Mouse (Mus musculus) lung, embryonic 16.5 days (tissue): Measurements from ENCODE around the gene Gm45618. TPM values are rescaled to one million over a fixed set of nuclear protein-coding genes. Genes with fewer than 3 reads are reported as not detected.
A peak's percentile ranks its signal among the peaks of the same experiment; 100 is the strongest.

Source experiments
- ATAC-seq: fragments of 200-750 bp; cut with Nextera tagmentation; 2 replicates; pipeline ENCODE4 v1.8.0; 2017; ENCODE audit warnings: low read depth, mild to moderate bottlenecking, moderate library complexity
- H3K27ac ChIP-seq: fragments of 300-500 bp; sonication (generic); 2 replicates; pipeline ENCODE4 v1.5.1; 2014; ENCODE audit warnings: mild to moderate bottlenecking, control low read depth, low read length
- H3K27me3 ChIP-seq: fragments of 300-500 bp; sonication (generic); 2 replicates; pipeline ENCODE4 v1.6.1; 2014; ENCODE audit warnings: low read depth, low read length, mixed read lengths; ENCODE audit not compliant: control insufficient read depth, insufficient read depth
- H3K36me3 ChIP-seq: fragments of 300-500 bp; sonication (generic); 2 replicates; pipeline ENCODE4 v1.6.1; 2014; ENCODE audit warnings: low read length; ENCODE audit not compliant: control insufficient read depth, insufficient read depth
- H3K4me1 ChIP-seq: fragments of 300-500 bp; sonication (generic); replicated peaks from 2 replicates; pipeline ENCODE4 v1.6.1; 2014; ENCODE audit warnings: low read length, mixed read lengths; ENCODE audit not compliant: control insufficient read depth, insufficient read depth
- H3K4me2 ChIP-seq: fragments of 300-500 bp; sonication (generic); 2 replicates; pipeline ENCODE4 v1.6.1; 2014; ENCODE audit warnings: low read depth, low read length, control low read depth
- H3K4me3 ChIP-seq: fragments of 300-500 bp; sonication (generic); 2 replicates; pipeline ENCODE4 v1.5.1; 2014; ENCODE audit warnings: mild to moderate bottlenecking, low read length, control low read depth
- H3K9ac ChIP-seq: fragments of 300-500 bp; sonication (generic); 2 replicates; pipeline ENCODE4 v1.6.1; 2014; ENCODE audit warnings: low read length, control low read depth
- H3K9me3 ChIP-seq: fragments of 300-500 bp; sonication (generic); 2 replicates; pipeline ENCODE4 v1.6.1; 2016; ENCODE audit warnings: low read length; ENCODE audit not compliant: control insufficient read depth
- WGBS: fragments of 180-500 bp; shearing (Covaris S2); extraction: QIAGEN DNeasy Blood & Tissue Kit; methylation state at CpG from one replicate; pipeline ENCODE4 v1.1.7; 2014; 5-methylcytosine and 5-hydroxymethylcytosine counted together
- polyA plus RNA-seq: library from polyadenylated mRNA; unstranded; fragments of >200 nt; fragmentation: Nextera tagmentation; extraction: Ambion mirVana; gene quantifications from 2 replicates; pipeline ENCODE4 v1.2.1, GENCODE M21; 2015

Gene Gm45618
- polyA plus RNA-seq, 1 experiment from 2014 or later, result not detected

DNA sequence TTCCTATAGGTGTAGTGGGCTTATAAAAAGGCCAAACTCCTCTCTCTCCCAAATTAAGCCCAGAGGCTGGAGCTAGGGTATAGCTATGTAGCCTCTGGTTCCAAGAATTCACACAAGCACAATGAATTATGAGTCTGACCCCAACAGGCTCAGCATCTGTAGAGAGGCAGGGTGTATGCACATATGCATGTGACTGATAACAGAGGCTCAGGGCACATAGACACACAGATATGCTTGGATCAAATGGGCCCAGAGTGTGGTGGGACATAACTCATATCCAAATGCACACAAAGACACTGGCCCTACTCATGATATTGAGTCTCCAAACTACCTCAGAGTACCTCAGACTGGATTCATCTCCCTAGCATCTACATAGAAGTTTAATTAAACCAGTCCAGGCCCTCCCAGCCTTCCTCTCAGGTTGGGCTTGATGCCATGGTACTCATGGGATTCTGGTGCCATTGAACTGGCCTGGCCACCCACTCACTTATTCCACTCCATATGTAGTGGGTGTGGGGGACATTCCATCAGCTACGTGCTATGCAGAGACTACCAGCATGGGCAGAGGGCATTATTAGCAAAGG, 33.4 kb downstream of the Gm45618 start:
- H3K4me3 ChIP-seq, result no peak overlapping the region
- H3K27ac ChIP-seq, result no peak overlapping the region
- peaks cover 24% of the 10 kb centered on the region for H3K27me3 ChIP-seq
- no peaks in the 10 kb centered on the region for H3K9me3 ChIP-seq
- no peak for ATAC-seq
- no peak overlapping the region for H3K4me2 ChIP-seq
- H3K9ac ChIP-seq, result no peak overlapping the region
- no peaks in the 10 kb centered on the region for H3K36me3 ChIP-seq
- peaks cover 20% of the 10 kb centered on the region for H3K4me1 ChIP-seq
- 89% methylated on average over 1 of the region's 1 CpGs for WGBS

DNA sequence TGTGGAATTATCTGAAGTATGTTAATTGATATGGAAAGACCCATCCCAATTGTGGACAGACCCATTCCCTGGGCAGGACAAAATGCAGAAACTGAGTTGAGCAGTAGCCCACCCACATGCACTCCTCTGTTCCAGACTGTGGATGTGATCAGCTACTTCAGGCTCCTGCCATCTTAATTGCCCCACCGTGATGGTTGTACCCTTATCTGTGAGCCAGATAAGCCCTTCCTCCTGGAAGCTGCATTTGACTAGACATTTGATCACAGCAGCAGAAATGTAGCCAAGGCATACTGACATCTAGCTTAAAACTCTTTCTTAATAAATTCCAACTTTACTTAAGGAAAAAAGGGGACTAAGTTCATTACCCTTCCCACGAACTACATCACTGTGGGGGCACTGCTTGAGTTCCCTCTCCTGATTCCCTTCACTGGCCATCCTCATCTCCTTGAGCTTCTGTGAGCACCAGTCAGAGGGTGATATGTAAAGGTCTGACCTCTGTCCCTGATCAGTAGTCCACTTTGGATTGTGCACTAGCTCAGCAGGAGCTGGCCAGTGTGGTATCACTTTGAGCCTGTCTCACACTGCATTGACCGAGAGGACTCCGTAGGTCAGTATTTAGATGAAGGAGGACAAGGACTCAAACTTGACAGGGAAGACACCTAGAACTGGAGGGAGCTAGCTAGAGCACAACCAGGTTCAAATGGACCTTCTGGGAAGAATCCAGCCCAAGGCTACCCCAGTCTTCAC, 34.2 kb downstream of the Gm45618 start:
- Histone ChIP-seq H3K4me1 (peaks cover 21% of the 10 kb centered on the region), H3K36me3 (no peaks in the 10 kb centered on the region)
- 69% methylated on average over 4 of the region's 4 CpGs for WGBS

DNA sequence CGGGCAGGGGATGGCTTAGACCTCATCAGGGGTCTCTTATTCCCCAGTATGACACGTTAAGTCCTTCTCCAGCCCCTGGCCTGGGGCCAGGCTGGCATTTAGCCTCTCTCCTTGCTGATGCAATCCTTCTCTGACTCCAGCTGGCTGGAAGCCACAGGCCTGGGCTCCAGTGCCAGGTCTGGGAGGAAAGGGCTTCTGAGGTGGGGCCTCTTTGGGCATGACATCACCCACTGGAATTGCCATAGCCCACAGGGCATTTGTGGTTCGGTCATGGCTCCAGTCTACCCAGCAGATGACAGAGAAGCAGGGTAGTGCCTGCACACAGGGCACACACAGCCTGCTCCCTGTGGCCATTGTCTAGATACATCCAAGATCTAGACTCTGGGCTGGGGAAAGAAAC, 35.7 kb downstream of the Gm45618 start:
- peaks cover 39% of the 10 kb centered on the region for H3K27me3 ChIP-seq
- H3K36me3 ChIP-seq, result no peaks in the 10 kb centered on the region
- 40% methylated on average over 3 of the region's 3 CpGs for WGBS
- H3K27ac ChIP-seq, result peak overlapping the region; percentile 55; the same call in 1 of the 2 replicates
- peaks cover 21% of the 10 kb centered on the region for H3K4me1 ChIP-seq
- H3K9ac ChIP-seq, result no peak overlapping the region; the same call in 1 of the 2 replicates
- H3K4me3 ChIP-seq, result no peak overlapping the region
- no peaks in the 10 kb centered on the region for H3K9me3 ChIP-seq
- no peak overlapping the region for H3K4me2 ChIP-seq
- ATAC-seq, result peak; percentile 49

More for the DNA sequence above, 34.2 kb downstream of the Gm45618 start:
- H3K9ac ChIP-seq, result no peak overlapping the region
- H3K4me2 ChIP-seq, result no peak overlapping the region
- H3K9me3 ChIP-seq, result no peaks in the 10 kb centered on the region
- no peak overlapping the region for H3K27ac ChIP-seq
- peaks cover 28% of the 10 kb centered on the region for H3K27me3 ChIP-seq
- ATAC-seq, result no peak
- H3K4me3 ChIP-seq, result no peak overlapping the region

DNA sequence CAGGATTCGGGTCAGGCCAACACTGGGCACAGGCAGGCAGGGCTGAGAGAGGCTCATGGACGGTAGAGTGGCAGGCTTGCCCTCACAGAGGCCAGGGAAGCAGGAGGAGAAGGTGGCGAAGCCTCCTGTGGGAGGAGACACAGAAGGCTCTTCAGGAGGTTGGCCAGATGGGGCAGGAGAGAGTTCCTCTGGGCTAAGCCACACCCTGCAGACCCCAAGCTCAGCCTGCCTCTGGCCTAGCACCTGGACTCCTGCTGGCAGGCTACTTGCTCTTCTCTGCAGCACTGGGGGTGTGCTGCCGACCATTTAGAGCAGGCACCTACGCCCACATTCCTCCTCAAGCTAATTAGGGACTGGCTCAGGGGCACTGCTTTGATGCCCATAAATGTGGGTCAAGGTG, 36.1 kb downstream of the Gm45618 start:
- Histone ChIP-seq H3K27me3 (peaks cover 39% of the 10 kb centered on the region), H3K36me3 (no peaks in the 10 kb centered on the region), H3K4me3 (no peak overlapping the region), H3K27ac (peak overlapping the region; percentile 55), H3K9ac (no peak overlapping the region), H3K4me1 (peaks cover 21% of the 10 kb centered on the region), H3K4me2 (no peak overlapping the region), H3K9me3 (no peaks in the 10 kb centered on the region)
- ATAC-seq, result peak; percentile 58
- 34% methylated on average over 5 of the region's 5 CpGs for WGBS

DNA sequence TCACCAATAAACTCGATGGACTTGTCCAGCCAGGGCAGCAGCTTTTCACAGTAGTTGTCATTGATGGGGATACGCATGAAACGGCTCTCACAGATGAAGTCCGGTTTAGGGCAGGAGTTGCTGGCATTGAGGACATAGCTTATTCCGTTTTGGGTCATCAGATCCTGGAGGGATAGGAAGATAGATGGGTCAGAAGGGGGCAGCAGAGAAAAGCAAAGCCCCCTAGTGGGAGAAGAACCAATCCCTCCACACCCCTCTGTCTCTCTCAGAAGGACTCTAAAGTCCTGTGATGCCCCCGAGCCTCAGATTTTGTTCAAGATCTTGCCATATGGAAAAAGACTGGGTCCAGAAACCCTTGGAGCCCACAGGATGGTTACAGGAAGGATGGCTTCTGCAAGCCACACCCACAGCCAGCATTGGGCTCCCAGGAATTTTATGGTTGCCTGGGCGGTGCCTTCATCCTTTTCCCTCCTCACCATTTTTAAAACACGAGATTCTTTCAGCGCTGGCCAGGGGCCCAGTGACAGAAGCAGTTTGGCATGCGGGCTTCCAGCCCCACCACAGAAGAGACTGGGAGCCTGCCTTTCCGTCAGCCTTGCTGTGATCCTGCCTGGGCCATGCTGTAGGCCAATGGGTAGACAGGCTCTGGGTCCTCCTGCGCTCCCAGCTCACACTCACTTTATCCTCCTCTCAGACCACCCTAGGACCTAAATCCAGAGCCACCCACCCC, 36.8 kb downstream of the Gm45618 start:
- Histone ChIP-seq H3K27ac (peak overlapping the region; percentile 55), H3K36me3 (no peaks in the 10 kb centered on the region), H3K4me2 (no peak overlapping the region), H3K9ac (no peak overlapping the region), H3K9me3 (no peaks in the 10 kb centered on the region), H3K27me3 (peaks cover 36% of the 10 kb centered on the region), H3K4me3 (no peak overlapping the region), H3K4me1 (peaks cover 21% of the 10 kb centered on the region)
- WGBS, result 24% methylated on average over 12 of the region's 12 CpGs
- ATAC-seq, result peak; percentile 50

DNA sequence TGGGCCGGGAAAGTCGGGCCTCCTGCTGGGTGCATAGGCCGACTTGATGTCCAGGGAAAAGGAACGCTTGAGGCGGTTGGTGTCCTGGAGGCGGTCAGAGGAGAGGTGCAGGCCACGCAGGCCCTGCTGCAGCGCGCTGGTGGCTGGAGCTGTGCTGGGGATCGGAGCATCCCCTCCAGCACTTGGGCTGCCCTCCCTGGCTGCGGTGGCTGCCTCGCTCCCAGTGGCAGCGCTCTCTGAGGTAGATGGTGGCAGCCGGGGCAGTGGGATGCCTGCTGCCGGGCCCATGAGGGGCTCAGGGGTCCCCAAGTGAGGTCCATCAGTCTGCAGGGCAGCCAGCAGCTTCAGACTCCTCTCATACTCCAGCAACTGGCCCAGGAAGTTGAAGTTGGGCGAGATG, 37.9 kb downstream of the Gm45618 start:
- no peaks in the 10 kb centered on the region for H3K9me3 ChIP-seq
- no peak overlapping the region; the same call in 1 of the 2 replicates for H3K4me3 ChIP-seq
- no peak overlapping the region for H3K9ac ChIP-seq
- 43% methylated on average over 16 of the region's 16 CpGs for WGBS
- H3K4me1 ChIP-seq, result peaks cover 21% of the 10 kb centered on the region
- no peak overlapping the region for H3K27ac ChIP-seq
- ATAC-seq, result no peak
- H3K4me2 ChIP-seq, result no peak overlapping the region
- H3K27me3 ChIP-seq, result peaks cover 36% of the 10 kb centered on the region
- no peaks in the 10 kb centered on the region for H3K36me3 ChIP-seq

- WGBS, result 8% methylated on average over 28 of the region's 38 CpGs
- Histone ChIP-seq H3K4me1 (peaks cover 21% of the 10 kb centered on the region), H3K9me3 (no peaks in the 10 kb centered on the region), H3K9ac (peak overlapping the region; percentile 35; the same call in 1 of the 2 replicates), H3K4me3 (peak overlapping the region; percentile 31), H3K27me3 (peaks cover 36% of the 10 kb centered on the region), H3K36me3 (no peaks in the 10 kb centered on the region), H3K27ac (no peak overlapping the region), H3K4me2 (peak overlapping the region; percentile 53)
- no peak for ATAC-seq
These were observed 38.4 kb downstream of the Gm45618 start for GRCm38 (mm10) chr7:142082179-142082578.

DNA sequence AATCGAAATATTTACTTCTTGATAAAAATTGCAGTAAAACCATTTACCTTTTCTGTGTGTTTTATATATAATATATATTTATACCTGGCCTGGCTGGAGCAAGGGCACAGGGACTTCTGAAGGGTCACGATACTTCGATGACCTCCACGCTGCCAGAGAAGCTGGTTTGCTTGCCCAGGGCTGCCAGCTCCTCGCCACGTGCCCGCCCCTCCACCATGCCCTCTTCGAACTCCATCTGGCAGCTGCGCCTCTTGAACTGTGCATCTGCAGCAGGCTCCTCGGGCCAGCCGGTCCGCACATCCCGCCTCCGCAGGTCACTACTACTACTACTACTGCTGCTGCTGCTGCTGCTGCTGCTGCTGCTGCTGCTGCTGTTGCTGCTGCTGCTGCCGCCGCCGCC, 38.8 kb downstream of the Gm45618 start:
- ATAC-seq, result no peak
- H3K4me1 ChIP-seq, result peaks cover 21% of the 10 kb centered on the region
- peak overlapping the region; percentile 53 for H3K4me2 ChIP-seq
- H3K4me3 ChIP-seq, result peak overlapping the region; percentile 31
- H3K36me3 ChIP-seq, result no peaks in the 10 kb centered on the region
- H3K9ac ChIP-seq, result no peak overlapping the region
- no peaks in the 10 kb centered on the region for H3K9me3 ChIP-seq
- H3K27me3 ChIP-seq, result peaks cover 36% of the 10 kb centered on the region
- WGBS, result 25% methylated on average over 15 of the region's 17 CpGs
- no peak overlapping the region for H3K27ac ChIP-seq

GRCm38 (mm10) chr7:142080876-142081275, 39.7 kb downstream of the Gm45618 start:
- ATAC-seq, result no peak
- H3K4me1 ChIP-seq, result peaks cover 21% of the 10 kb centered on the region

More at GRCm38 (mm10) chr7:142080876-142081275, 39.7 kb downstream of the Gm45618 start:
- WGBS, result 64% methylated on average over 2 of the region's 2 CpGs
- Histone ChIP-seq H3K27ac (no peak overlapping the region), H3K36me3 (no peaks in the 10 kb centered on the region), H3K4me2 (no peak overlapping the region), H3K9ac (no peak overlapping the region), H3K27me3 (peaks cover 36% of the 10 kb centered on the region), H3K9me3 (no peaks in the 10 kb centered on the region), H3K4me3 (no peak overlapping the region)
